Mouse (Mus musculus) brown adipose tissue, adult 24 weeks (tissue): ENCODE measurements around the gene Pard3. TPM values are rescaled to one million over a fixed set of nuclear protein-coding genes. Genes with fewer than 3 reads are reported as not detected.

Experiments used
- H3K27ac ChIP-seq: fragments of 200-500 bp; replicated peaks from 2 replicates; pipeline ENCODE4 v1.5.1; 2012; ENCODE audit warnings: low read depth, mild to moderate bottlenecking, low read length
- H3K4me1 ChIP-seq: fragments of 200-500 bp; 2 replicates; pipeline ENCODE4 v1.6.1; 2012; ENCODE audit warnings: low read length, mixed read lengths; ENCODE audit not compliant: control insufficient read depth, insufficient read depth, insufficient read length
- H3K4me3 ChIP-seq: fragments of 200-500 bp; 2 replicates; pipeline ENCODE4 v1.5.1; 2012; ENCODE audit warnings: low read depth, mild to moderate bottlenecking, low read length, moderate library complexity; ENCODE audit not compliant: insufficient read depth
- polyA plus RNA-seq: library from polyadenylated mRNA; stranded (reverse); fragments of >200 nt; gene quantifications from 2 replicates; pipeline ENCODE4 v1.2.4, GENCODE M21; 2012; ENCODE audit not compliant: missing spikeins, insufficient read depth, insufficient read length

The Pard3 gene
- polyA plus RNA-seq, 1 experiment = 14.6 TPM

DNA sequence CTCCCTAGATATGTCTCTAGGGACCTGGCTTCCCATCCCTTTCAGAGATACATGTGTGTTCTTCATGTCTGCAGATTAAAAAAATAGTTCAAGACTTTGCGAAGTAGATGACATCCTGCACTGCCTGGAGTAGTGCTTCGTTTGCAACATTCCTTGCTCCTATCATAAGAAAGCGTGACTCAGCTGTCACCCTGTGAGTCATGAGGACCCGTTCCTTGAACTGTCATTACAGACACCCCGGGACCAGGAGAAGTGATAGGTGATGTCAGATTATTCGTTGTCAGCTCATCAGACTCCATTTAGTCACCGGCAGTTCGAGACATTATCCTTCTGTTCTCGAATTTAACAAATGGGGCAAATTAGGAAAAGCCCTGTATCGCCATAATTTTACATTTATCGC lies 180.1 kb downstream of the Pard3 start:
- Histone ChIP-seq H3K4me1 (peaks cover 4% of the 10 kb centered on the region; the same call in 1 of the 2 replicates), H3K4me3 (no peak overlapping the region), H3K27ac (no peak overlapping the region)

GRCm38 (mm10) chr8:127250746-127251145 lies 187.1 kb downstream of the Pard3 start:
- Histone ChIP-seq H3K4me1 (no peaks in the 10 kb centered on the region; the same call in 1 of the 2 replicates), H3K4me3 (no peak overlapping the region), H3K27ac (no peak overlapping the region)

GRCm38 (mm10) chr8:127251476-127251875 lies 187.8 kb downstream of the Pard3 start:
- no peaks in the 10 kb centered on the region; the same call in 1 of the 2 replicates for H3K4me1 ChIP-seq
- no peak overlapping the region for H3K4me3 ChIP-seq
- no peak overlapping the region for H3K27ac ChIP-seq

DNA sequence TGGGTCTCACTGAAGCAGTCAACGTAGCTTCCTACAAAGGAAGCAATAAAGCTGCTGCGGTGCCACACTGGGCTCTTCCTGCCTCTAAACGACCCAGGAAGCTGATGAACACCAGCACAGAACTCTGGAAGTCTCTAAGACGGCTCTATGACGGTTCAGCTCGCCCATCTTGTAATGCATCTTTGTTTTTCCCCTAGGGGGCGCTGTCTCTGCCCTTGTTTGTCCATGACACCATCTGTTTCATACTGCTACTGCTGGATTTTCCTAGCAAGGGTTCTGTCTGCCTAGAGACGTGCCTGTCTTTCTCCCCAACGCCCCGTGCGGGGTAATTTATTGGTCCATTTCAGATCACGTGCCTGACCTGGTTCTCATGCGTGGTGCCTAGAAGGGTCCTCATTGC lies 188.3 kb downstream of the Pard3 start:
- no peak overlapping the region for H3K27ac ChIP-seq
- H3K4me1 ChIP-seq = no peaks in the 10 kb centered on the region; the same call in 1 of the 2 replicates
- no peak overlapping the region for H3K4me3 ChIP-seq

GRCm38 (mm10) chr8:127254625-127255024 lies 190.9 kb downstream of the Pard3 start:
- no peak overlapping the region for H3K27ac ChIP-seq
- H3K4me1 ChIP-seq = no peaks in the 10 kb centered on the region; the same call in 1 of the 2 replicates
- no peak overlapping the region for H3K4me3 ChIP-seq

GRCm38 (mm10) chr8:127257086-127257485 lies 193.4 kb downstream of the Pard3 start:
- H3K27ac ChIP-seq = no peak overlapping the region
- no peak overlapping the region for H3K4me3 ChIP-seq
- H3K4me1 ChIP-seq = no peaks in the 10 kb centered on the region

DNA sequence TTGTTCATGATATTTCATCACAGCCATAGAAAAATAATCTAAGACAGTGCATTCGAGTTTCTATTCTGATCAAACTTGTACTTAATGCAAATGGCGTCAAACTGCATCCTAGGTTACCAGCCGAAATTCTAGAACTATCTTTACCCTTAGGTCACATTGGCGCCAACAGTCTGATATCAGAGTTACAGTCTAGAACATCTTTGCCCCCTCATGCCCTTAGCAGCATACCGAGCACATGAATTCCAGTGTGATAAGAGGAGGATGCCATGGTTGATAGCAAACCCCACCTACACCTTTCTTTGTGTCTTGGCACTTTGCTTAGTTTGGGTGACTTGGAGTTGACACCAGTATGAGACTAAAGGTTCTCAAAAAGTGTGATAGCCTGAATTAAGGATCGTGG lies 197.4 kb downstream of the Pard3 start:
- Histone ChIP-seq H3K4me1 (peaks cover 3% of the 10 kb centered on the region; the same call in 1 of the 2 replicates), H3K4me3 (no peak overlapping the region), H3K27ac (no peak overlapping the region)

DNA sequence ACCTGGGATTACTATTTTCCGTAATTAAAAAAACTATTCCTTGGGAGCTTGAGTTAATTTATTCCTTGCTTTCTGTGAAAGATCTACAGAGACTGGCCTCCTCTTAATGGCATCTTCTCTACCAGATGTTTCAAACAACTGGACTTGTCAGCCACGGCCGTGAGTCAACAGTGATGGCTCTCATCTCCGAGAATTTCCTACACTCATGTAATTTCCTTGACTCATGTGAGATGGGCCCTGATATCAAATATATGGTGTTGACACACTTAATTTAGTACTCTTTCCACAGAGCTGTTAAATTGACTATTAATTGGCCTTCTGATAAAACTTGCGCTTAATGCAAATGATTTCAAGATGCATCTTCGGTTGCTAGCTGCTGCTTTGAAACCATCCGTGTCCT lies 198.3 kb downstream of the Pard3 start:
- H3K4me1 ChIP-seq = peaks cover 3% of the 10 kb centered on the region; the same call in 1 of the 2 replicates
- H3K27ac ChIP-seq = no peak overlapping the region
- H3K4me3 ChIP-seq = no peak overlapping the region

- no peak overlapping the region for H3K27ac ChIP-seq
- no peak overlapping the region for H3K4me3 ChIP-seq
- H3K4me1 ChIP-seq = peaks cover 3% of the 10 kb centered on the region; the same call in 1 of the 2 replicates
Observed at GRCm38 (mm10) chr8:127262436-127262835, 198.7 kb downstream of the Pard3 start.

DNA sequence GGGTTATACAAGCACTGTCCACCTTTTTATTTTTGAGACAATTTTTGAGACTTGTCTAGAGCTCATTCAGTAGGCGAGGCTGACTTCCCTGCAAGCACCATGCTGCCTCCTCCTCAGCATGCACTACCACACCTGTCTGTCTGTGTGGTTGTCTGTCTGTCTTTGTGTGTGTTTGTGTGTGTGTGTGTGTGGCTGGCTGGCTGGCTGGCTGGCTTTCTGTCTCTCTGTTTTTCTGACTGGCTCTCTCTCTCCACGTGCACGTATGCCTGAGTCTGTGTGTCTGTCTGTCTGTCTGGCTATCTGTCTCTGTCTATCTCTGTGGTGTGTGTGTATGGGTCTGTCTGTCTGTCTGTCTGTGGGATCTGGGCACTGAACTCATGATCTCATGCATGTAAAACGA lies 199.2 kb downstream of the Pard3 start:
- Histone ChIP-seq H3K4me3 (no peak overlapping the region), H3K4me1 (peaks cover 3% of the 10 kb centered on the region; the same call in 1 of the 2 replicates), H3K27ac (no peak overlapping the region)

GRCm38 (mm10) chr8:127263457-127263856 lies 199.8 kb downstream of the Pard3 start:
- Histone ChIP-seq H3K27ac (no peak overlapping the region), H3K4me3 (no peak overlapping the region), H3K4me1 (peaks cover 3% of the 10 kb centered on the region; the same call in 1 of the 2 replicates)

DNA sequence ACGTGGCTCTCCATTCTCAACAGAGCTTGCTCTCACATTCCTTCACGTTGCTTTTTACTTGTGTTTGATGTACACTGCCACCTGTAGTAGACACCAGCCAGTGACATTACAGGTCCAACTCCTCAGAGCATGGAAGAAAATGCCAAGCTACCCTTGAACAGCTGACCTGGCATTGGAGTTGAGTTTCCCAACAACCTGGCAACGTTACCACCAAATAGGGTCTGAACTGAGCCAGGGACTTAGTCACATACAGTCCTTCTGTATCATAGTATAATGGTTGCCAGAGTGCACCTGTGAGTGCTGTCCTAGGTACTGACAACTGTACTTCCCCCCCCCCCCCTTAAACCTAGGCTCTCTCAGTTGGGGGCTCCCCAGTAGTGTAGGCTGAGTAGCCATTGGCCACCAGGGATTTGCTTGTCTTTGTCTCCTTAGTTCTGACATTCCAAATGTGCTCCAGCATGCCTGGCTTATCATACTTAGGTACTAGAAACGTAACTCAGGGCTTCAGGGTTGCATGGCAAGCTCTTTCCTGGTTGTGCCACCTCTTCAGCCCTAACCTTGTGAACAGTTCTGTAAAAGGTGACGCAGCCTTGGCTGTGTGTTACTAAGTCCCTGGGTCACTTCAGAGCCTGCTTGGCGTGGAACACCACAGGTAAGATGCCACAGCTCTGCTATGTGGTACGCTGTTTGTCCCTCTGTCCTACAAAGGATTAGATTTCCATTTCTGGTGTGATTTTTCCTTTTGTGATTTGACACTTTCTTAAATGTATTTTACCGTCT lies 201.2 kb downstream of the Pard3 start:
- H3K4me1 ChIP-seq = peaks cover 3% of the 10 kb centered on the region; the same call in 1 of the 2 replicates
- no peak overlapping the region for H3K27ac ChIP-seq
- H3K4me3 ChIP-seq = no peak overlapping the region

DNA sequence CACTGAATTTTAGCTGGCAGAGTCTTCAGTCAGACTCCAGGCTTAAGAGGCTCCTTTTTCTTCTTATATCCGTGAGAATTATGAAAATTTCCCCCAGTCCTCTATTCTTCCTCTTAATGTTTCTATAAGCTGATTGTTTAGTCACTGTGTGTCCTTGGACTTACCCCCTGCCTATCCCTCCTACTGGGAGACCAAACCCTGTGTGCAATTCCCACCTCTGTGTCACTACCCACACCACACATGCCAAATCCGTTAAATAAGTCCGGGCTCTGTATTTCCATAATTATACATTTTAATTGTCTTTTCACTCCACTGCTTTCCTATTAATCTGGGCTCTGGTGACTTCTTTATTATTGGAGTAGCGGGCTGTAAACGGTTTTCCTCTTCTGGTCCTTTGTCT lies 203.1 kb downstream of the Pard3 start:
- Histone ChIP-seq H3K4me3 (no peak overlapping the region), H3K27ac (no peak overlapping the region), H3K4me1 (peaks cover 3% of the 10 kb centered on the region; the same call in 1 of the 2 replicates)

- H3K4me3 ChIP-seq = no peak overlapping the region
- H3K4me1 ChIP-seq = peaks cover 3% of the 10 kb centered on the region; the same call in 1 of the 2 replicates
- no peak overlapping the region for H3K27ac ChIP-seq
Observed at GRCm38 (mm10) chr8:127268239-127269024, 204.7 kb downstream of the Pard3 start.

DNA sequence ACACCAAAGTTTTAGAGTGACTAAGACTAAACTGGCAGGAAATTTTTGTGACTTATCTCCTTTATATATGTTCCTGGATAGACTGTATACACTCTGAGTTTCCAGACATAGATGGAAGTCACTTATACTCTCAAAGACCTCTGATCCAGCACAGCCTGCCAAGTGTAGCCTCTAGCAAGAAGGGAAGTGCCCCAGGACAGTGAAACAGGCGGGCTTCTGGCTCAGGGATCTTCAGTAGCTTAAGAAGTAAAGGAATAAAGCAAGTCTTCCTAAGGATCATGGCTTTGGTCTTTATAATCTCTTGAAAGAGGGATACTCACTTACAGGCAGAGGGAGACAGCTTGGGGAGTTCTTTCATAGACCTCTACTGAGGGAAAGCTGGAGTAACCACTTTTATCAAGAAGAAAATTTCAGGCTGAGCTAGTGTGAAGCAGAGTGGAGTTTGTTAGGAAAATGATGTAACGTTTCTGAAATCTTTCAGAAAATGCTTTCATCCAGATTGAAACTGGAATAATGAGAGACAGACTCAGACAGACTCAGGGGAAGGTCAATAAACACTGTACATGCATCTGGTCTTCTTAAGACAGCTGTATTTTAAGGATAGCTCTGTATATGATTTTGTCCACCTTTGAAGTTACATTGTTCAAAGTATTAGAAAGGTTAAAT lies 205.5 kb downstream of the Pard3 start:
- H3K4me3 ChIP-seq = no peak overlapping the region
- peaks cover 3% of the 10 kb centered on the region; the same call in 1 of the 2 replicates for H3K4me1 ChIP-seq
- no peak overlapping the region for H3K27ac ChIP-seq
